Mouse (Mus musculus) limb, embryonic 15.5 days (tissue): ENCODE results near the gene 1700102P08Rik. TPM values are rescaled to one million over a fixed set of nuclear protein-coding genes. Genes with fewer than 3 reads are reported as not detected.

Experiments used
- ATAC-seq: fragments of 200-750 bp; cut with Nextera tagmentation; 2 replicates; pipeline ENCODE4 v1.8.0; 2017; ENCODE audit warnings: low read depth, moderate TSS enrichment; ENCODE audit not compliant: insufficient number of reproducible peaks, low FRiP score, low TSS enrichment
- H3K27ac ChIP-seq: fragments of 300-500 bp; sonication (generic); 2 replicates; pipeline ENCODE4 v1.5.1; 2015; ENCODE audit warnings: moderate library complexity, mild to moderate bottlenecking, inconsistent platforms
- H3K27me3 ChIP-seq: fragments of 300-500 bp; sonication (generic); 2 replicates; pipeline ENCODE4 v1.6.1; 2015; ENCODE audit warnings: inconsistent platforms
- H3K36me3 ChIP-seq: fragments of 300-500 bp; sonication (generic); 2 replicates; pipeline ENCODE4 v1.6.1; 2015; ENCODE audit warnings: inconsistent platforms
- H3K4me1 ChIP-seq: fragments of 300-500 bp; sonication (generic); 2 replicates; pipeline ENCODE4 v1.6.1; 2015; ENCODE audit warnings: inconsistent platforms
- H3K4me2 ChIP-seq: fragments of 300-500 bp; sonication (generic); 2 replicates; pipeline ENCODE4 v1.6.1; 2015; ENCODE audit warnings: mild to moderate bottlenecking, inconsistent platforms
- H3K4me3 ChIP-seq: fragments of 300-500 bp; sonication (generic); 2 replicates; pipeline ENCODE4 v1.5.1; 2015; ENCODE audit warnings: mild to moderate bottlenecking, inconsistent platforms
- H3K9ac ChIP-seq: fragments of 300-500 bp; sonication (generic); 2 replicates; pipeline ENCODE4 v1.6.1; 2015; ENCODE audit warnings: inconsistent platforms
- H3K9me3 ChIP-seq: fragments of 300-500 bp; sonication (generic); 2 replicates; pipeline ENCODE4 v1.6.1; 2016; ENCODE audit warnings: inconsistent platforms
- WGBS: fragments of 180-500 bp; shearing (Covaris S2); methylation state at CpG from one replicate; pipeline ENCODE4 v1.1.7; 2015; 5-methylcytosine and 5-hydroxymethylcytosine counted together
- polyA plus RNA-seq: library from polyadenylated mRNA; unstranded; fragments of >200 nt; fragmentation: Nextera tagmentation; extraction: Ambion mirVana; gene quantifications from 2 replicates; pipeline ENCODE4 v1.2.1, GENCODE M21; 2015

The 1700102P08Rik gene
- polyA plus RNA-seq, 1 experiment from 2014 or later = 0.72 TPM

GRCm38 (mm10) chr9:108385006-108385405, 7.6 kb upstream of the 1700102P08Rik start:
- H3K9me3 ChIP-seq = no peaks in the 10 kb centered on the region
- no peak overlapping the region for H3K4me3 ChIP-seq
- no peak for ATAC-seq
- peaks cover 88% of the 10 kb centered on the region for H3K36me3 ChIP-seq
- no peak overlapping the region for H3K9ac ChIP-seq
- 61% methylated on average over 7 of the region's 7 CpGs for WGBS
- no peak overlapping the region for H3K4me2 ChIP-seq
- no peaks in the 10 kb centered on the region for H3K4me1 ChIP-seq
- no peak overlapping the region for H3K27ac ChIP-seq
- H3K27me3 ChIP-seq = no peaks in the 10 kb centered on the region

DNA sequence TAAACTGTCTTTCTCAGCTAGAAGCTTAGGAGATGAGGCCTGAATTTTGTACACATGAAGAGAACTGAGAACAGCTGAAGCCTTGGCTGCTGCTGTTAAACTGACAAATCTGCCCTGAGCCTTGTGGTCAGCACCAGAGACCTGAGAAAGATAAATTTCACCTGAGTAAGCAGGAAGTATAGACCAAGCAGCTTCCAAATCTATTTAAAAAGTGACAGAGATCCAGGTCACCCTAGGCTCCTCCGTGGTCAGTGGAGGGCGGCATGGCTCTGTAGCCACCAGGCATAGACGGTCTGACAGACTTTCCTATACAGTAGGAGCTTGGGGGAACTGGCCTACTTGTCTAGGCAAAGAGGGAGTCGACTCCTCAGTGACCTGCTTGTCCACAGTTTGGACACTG, 5.8 kb upstream of the 1700102P08Rik start:
- Histone ChIP-seq H3K36me3 (peaks cover 85% of the 10 kb centered on the region), H3K9ac (no peak overlapping the region), H3K4me3 (no peak overlapping the region), H3K9me3 (no peaks in the 10 kb centered on the region), H3K27ac (no peak overlapping the region), H3K27me3 (no peaks in the 10 kb centered on the region), H3K4me2 (no peak overlapping the region), H3K4me1 (no peaks in the 10 kb centered on the region)
- ATAC-seq = no peak
- WGBS = 81% methylated on average over 4 of the region's 4 CpGs

- Histone ChIP-seq H3K4me3 (no peak overlapping the region), H3K36me3 (peaks cover 89% of the 10 kb centered on the region), H3K9ac (no peak overlapping the region), H3K4me2 (no peak overlapping the region), H3K4me1 (no peaks in the 10 kb centered on the region), H3K27me3 (no peaks in the 10 kb centered on the region), H3K9me3 (no peaks in the 10 kb centered on the region), H3K27ac (no peak overlapping the region)
- 92% methylated on average over 10 of the region's 10 CpGs for WGBS
- ATAC-seq = no peak
Observed at GRCm38 (mm10) chr9:108388601-108389000, 4.0 kb upstream of the 1700102P08Rik start.

- Histone ChIP-seq H3K27ac (no peak overlapping the region), H3K27me3 (no peaks in the 10 kb centered on the region), H3K9me3 (no peaks in the 10 kb centered on the region), H3K36me3 (peaks cover 89% of the 10 kb centered on the region), H3K9ac (no peak overlapping the region), H3K4me1 (no peaks in the 10 kb centered on the region), H3K4me3 (no peak overlapping the region), H3K4me2 (no peak overlapping the region)
- 74% methylated on average over 6 of the region's 6 CpGs for WGBS
- no peak for ATAC-seq
Observed at GRCm38 (mm10) chr9:108389220-108389619, 3.4 kb upstream of the 1700102P08Rik start.

- Histone ChIP-seq H3K36me3 (peaks cover 47% of the 10 kb centered on the region), H3K4me3 (no peak overlapping the region), H3K27me3 (no peaks in the 10 kb centered on the region), H3K4me1 (no peaks in the 10 kb centered on the region), H3K9ac (no peak overlapping the region), H3K27ac (no peak overlapping the region), H3K4me2 (no peak overlapping the region), H3K9me3 (no peaks in the 10 kb centered on the region)
- whole genome bisulfite sequencing = 95% methylated on average over 6 of the region's 6 CpGs
- ATAC-seq = no peak
Observed at GRCm38 (mm10) chr9:108394191-108394590, 1.6 kb downstream of the 1700102P08Rik start.

DNA sequence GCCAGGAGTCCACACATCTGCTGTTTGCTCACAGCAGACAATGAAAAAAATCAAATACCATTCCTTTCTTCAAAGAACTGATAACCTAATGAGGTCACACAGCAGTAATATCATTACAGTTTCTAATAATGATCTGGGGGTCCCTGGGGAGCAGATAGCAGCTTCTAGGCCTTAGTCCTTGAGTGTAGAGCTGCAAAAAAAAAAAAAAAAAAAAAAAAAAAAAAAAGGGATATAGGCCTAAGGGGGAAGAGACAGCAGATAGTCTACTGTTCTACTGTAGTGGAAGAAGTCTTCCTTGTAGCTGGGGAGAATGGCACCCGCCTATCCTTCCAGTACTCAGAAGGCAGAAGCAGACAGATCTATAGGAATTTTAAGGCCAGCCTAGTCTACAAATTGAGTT, 2.8 kb downstream of the 1700102P08Rik start:
- Histone ChIP-seq H3K4me3 (no peak overlapping the region), H3K36me3 (peaks cover 40% of the 10 kb centered on the region), H3K9ac (no peak overlapping the region), H3K4me2 (no peak overlapping the region), H3K27me3 (no peaks in the 10 kb centered on the region), H3K4me1 (no peaks in the 10 kb centered on the region), H3K27ac (no peak overlapping the region), H3K9me3 (no peaks in the 10 kb centered on the region)
- ATAC-seq = no peak
- 92% methylated on average over 1 of the region's 1 CpGs for WGBS

- H3K9me3 ChIP-seq = no peaks in the 10 kb centered on the region
- H3K4me2 ChIP-seq = no peak overlapping the region
- H3K4me1 ChIP-seq = peaks cover 4% of the 10 kb centered on the region; the same call in 1 of the 2 replicates
- no peak overlapping the region for H3K27ac ChIP-seq
- peaks cover 12% of the 10 kb centered on the region; the same call in 1 of the 2 replicates for H3K36me3 ChIP-seq
- no peak overlapping the region for H3K9ac ChIP-seq
- 88% methylated on average over 3 of the region's 3 CpGs for WGBS
- ATAC-seq = no peak
- H3K27me3 ChIP-seq = no peaks in the 10 kb centered on the region
- H3K4me3 ChIP-seq = no peak overlapping the region
Observed at GRCm38 (mm10) chr9:108398324-108398723, 5.7 kb downstream of the 1700102P08Rik start.

DNA sequence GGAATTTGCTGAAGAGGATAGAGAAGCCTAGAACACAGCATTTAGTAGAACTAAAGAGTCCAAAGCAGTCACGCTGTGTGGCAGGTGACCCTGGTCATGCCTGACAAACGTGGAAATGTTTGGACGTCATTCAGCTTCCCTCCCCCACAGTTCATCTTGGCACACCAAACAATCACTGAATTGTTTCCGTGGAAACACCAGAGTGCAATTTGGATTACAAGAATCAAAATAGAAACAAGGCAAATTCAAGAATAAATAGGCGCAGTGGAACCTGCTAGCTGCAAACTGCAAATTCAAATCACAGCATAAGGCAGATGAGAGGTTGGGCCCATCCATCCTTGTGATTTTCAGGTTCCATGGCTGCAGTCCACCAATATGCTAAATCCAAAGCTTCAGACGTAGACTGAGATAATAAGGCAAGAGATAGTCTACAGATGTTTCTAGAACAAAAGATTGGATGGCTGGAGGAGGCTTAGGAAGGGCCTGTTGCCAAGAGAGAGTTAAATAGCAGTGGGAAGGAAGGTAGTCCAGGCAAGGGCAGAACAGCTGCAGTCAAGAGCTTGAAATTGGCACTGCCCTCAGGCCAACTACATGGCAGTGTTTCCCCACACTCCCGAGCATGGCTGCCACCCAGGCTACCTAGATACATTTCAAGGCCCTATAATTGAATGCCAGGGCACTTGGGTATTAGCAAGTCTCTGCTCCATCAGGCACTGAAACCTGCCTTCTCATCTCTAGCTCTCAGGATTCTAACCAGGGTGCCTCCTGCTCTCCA, 8.8 kb downstream of the 1700102P08Rik start:
- no peaks in the 10 kb centered on the region for H3K9me3 ChIP-seq
- H3K27ac ChIP-seq = no peak overlapping the region; the same call in 1 of the 2 replicates
- no peak for ATAC-seq
- no peaks in the 10 kb centered on the region for H3K36me3 ChIP-seq
- no peak overlapping the region for H3K9ac ChIP-seq
- no peak overlapping the region for H3K4me2 ChIP-seq
- H3K4me3 ChIP-seq = no peak overlapping the region
- 66% methylated on average over 7 of the region's 7 CpGs for WGBS
- H3K4me1 ChIP-seq = peaks cover 4% of the 10 kb centered on the region; the same call in 1 of the 2 replicates
- no peaks in the 10 kb centered on the region for H3K27me3 ChIP-seq

GRCm38 (mm10) chr9:108403081-108403480, 10.5 kb downstream of the 1700102P08Rik start:
- Histone ChIP-seq H3K36me3 (no peaks in the 10 kb centered on the region), H3K9me3 (no peaks in the 10 kb centered on the region), H3K4me1 (peaks cover 4% of the 10 kb centered on the region; the same call in 1 of the 2 replicates), H3K9ac (no peak overlapping the region), H3K4me3 (no peak overlapping the region), H3K27ac (no peak overlapping the region), H3K4me2 (no peak overlapping the region), H3K27me3 (no peaks in the 10 kb centered on the region)
- WGBS = 79% methylated on average over 4 of the region's 4 CpGs
- ATAC-seq = no peak

DNA sequence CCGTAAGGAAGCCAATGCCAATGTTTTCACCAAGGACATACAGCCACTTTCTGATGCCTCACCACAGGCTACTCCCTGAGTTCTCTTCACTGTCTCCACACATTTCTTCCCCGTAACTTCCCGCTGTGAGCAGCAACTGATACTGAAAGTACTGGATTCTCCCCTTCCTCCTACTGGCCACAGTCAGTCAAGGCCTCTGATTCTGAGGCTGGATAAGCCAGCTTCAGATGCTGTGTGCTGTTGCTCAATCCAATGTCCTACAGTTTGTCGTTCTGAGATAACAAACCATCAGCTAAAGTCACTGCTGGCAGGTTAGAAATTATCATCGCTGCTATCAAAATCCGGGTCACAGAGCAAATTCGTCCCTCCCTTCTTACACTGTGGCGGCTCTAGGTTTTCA, 11.8 kb downstream of the 1700102P08Rik start:
- H3K4me2 ChIP-seq = no peak overlapping the region
- H3K36me3 ChIP-seq = no peaks in the 10 kb centered on the region
- no peak overlapping the region for H3K4me3 ChIP-seq
- no peaks in the 10 kb centered on the region for H3K27me3 ChIP-seq
- 85% methylated on average over 8 of the region's 8 CpGs for WGBS
- H3K27ac ChIP-seq = no peak overlapping the region
- no peak overlapping the region for H3K9ac ChIP-seq
- ATAC-seq = no peak
- H3K4me1 ChIP-seq = peaks cover 4% of the 10 kb centered on the region; the same call in 1 of the 2 replicates
- no peaks in the 10 kb centered on the region for H3K9me3 ChIP-seq

DNA sequence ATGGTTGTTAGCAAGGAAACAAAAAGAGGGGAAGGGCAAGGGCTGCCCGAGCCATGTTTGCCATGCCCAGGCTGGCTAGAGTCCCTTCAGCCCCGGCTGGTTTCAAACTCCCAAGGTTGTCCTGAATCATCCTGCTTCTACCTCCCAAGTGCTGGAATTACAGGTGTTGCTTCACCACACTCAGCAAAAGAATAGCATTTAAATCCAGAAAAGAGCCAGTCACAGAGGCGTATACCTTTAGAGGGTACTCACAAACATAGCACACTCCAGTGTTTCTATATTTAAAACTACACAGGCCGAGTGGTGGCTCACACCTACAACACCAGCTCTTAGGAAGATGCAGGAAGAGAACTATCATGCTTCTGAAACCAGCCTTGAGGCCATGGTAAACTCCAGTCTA, 16.9 kb downstream of the 1700102P08Rik start:
- Histone ChIP-seq H3K9me3 (no peaks in the 10 kb centered on the region), H3K27me3 (no peaks in the 10 kb centered on the region), H3K4me3 (no peak overlapping the region), H3K4me1 (no peaks in the 10 kb centered on the region), H3K27ac (no peak overlapping the region), H3K36me3 (no peaks in the 10 kb centered on the region), H3K9ac (no peak overlapping the region), H3K4me2 (no peak overlapping the region)
- WGBS = 86% methylated on average over 4 of the region's 4 CpGs
- ATAC-seq = no peak

DNA sequence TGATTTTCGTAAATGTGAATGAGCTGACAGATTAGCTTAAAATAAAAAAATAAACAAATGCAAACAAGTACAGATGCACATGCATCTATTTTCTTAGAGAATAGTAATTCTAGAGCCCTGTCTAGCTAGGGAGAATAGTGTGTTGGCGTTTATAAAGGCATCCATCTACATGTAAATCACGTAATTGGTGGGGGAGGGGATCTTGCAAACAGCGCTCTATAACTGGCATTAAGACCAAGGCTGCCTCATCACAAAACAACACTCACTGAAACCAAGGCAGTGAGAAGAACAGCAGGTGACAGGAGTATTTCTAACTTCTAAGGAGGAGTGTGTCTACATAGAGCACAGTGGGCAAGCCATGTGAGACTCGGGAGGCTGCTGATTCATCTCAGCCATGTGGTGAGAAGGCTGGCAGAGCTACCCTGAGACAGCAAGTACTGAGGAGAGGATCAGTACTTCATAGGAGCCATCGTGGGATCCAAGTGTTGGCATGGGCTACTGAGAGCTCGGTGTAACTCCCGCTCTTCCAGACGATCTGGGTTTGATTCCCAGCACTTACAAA, 18.9 kb downstream of the 1700102P08Rik start:
- Histone ChIP-seq H3K27me3 (no peaks in the 10 kb centered on the region), H3K4me1 (no peaks in the 10 kb centered on the region), H3K4me2 (no peak overlapping the region), H3K9ac (no peak overlapping the region), H3K9me3 (no peaks in the 10 kb centered on the region), H3K36me3 (no peaks in the 10 kb centered on the region), H3K4me3 (no peak overlapping the region), H3K27ac (no peak overlapping the region)
- WGBS = 79% methylated on average over 9 of the region's 9 CpGs
- no peak for ATAC-seq
